Mouse (Mus musculus): ENCODE results near the gene Ly6g. TPM values are rescaled to one million over a fixed set of nuclear protein-coding genes. Genes with fewer than 3 reads are reported as not detected.
"Not testable (repeated sequence)": the region's sequence is repeated elsewhere in the genome, so short reads cannot be mapped to it uniquely, and the experiment has no call there.

Ly6g gene
- polyA plus RNA-seq (2012): not detected in 2 replicates

DNA sequence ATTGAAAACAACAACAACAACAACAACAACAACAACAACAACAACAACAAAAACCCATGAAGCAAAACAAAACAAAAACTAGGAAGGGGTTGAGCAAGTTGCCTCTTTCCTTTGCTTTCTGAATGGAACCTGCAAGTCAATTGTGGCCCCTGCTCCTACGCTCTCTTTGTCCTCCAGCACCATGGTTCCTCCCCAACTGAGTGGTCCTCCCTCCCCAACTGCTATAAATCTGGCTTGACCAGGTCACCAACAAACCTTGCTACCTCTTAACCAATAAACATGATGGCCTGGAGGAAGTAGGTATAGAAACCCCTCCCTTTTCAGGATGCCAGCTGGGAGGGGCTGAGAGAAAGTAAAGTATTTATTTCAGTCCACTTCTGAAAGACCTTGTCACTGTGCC, at the start of gene Ly6g:
Gene Ly6g (plus strand): TSS at position 301 of the 400 bp plus-strand sequence.
- Histone ChIP-seq H3K4me1 (ENCODE audit: control insufficient read depth) (no peaks in the 10 kb centered on the region), H3K9me3 (ENCODE audit: control insufficient read depth, low read length) (peaks cover 5% of the 10 kb centered on the region; the same call in 1 of the 2 replicates), H3K27me3 (ENCODE audit: control insufficient read depth) (no peaks in the 10 kb centered on the region), H3K4me3 (replicated peaks) (no peak within 1 kb of the TSS), H3K36me3 (ENCODE audit: control insufficient read depth) (no peaks in the 10 kb centered on the region)
- TF ChIP-seq TAL1 (IDR thresholded peaks at IDR 0.05; ENCODE audit: low read length): no peak
- TF ChIP-seq GATA1 (IDR thresholded peaks at IDR 0.05; ENCODE audit: low read length): no peak

DNA sequence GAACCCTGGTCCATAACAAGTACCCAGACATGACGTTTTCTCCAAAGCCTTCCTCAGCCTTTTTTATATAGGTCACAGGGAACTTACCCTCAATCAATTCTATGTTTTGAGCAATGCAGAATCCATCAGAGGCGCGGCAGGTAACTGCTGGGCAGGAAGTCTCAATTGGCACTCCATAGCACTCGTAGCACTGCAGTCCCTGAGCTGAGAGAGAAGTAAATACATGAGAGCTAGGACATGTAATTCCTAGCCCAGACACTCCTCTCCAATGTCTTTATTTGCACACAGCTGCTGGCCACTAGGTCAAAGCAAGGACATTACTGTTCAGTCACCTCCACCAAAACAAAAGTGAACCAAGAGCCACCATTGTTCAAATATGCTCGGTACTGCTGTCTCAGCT, 44.6 kb upstream of the Ly6g start:
- H3K4me1 ChIP-seq (ENCODE audit: control insufficient read depth); H3K9me3 ChIP-seq (ENCODE audit: control insufficient read depth, low read length); H3K4me3 ChIP-seq (replicated peaks): not testable (repeated sequence)

DNA sequence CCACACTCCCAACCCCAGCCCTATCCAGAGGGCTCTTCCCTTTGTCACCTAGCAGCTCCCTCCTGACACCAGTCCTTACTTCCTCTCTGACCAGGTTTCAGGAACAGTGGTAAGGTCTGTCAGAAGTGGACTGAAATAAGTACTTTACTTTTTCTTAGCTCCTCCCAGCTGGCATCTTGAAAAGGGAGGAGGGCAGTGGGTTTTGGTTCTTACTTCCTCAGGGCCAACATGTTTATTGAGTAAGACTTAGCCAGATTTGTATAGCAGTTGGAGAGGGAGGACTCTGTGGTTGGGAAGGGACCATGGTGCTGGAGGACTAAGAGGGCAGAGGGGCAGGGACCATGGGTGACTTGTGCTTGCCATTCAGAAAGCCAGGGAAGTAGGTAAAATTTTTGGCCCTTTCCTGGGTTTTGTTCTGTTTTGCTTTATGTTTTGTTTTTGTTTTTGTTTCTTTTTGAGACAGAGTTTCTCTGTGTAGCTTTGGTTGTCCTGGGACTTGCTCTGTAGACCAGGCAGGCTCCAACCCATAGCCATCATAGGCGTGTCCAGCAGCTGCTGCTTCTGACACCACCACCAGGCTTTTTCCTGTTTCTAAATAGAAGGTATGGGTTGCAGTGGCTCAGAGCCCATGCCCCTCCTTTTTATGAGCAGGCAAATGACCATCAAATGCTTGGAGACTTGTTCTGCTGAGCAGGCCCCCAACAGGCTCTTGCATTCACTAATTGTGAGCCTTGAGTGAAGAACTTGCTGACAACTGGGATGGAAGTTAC, 43.0 kb upstream of the Ly6g start, which contains the start of gene Ly6c2:
Gene Ly6c2 (minus strand): TSS at position 110 of the 770 bp plus-strand sequence.
- H3K4me1 ChIP-seq (ENCODE audit: control insufficient read depth); H3K9me3 ChIP-seq (ENCODE audit: control insufficient read depth, low read length); H3K4me3 ChIP-seq (replicated peaks); H3K36me3 ChIP-seq (ENCODE audit: control insufficient read depth); H3K27me3 ChIP-seq (ENCODE audit: control insufficient read depth): not testable (repeated sequence)

More for the DNA sequence above, 44.6 kb upstream of the Ly6g start:
- H3K36me3 ChIP-seq (ENCODE audit: control insufficient read depth); H3K27me3 ChIP-seq (ENCODE audit: control insufficient read depth): not testable (repeated sequence)

DNA sequence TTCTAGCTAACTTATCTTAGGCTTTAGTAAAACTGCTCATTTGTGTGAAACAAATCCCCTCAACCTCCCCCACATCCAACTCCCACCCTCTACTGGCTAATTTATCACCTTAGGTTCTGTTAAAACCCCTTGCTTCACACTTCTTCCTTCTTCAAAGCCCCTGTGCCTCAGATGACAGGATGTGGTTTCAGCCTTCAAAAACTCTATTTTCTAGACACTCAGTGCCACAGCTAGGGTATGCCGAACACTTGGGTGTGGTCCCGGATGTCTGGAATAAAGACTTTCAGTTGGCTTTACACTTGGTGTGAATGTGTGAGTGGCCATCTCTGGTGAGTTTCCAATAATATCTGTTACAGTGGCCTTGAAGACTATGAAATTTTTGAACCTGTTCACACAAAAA, 38.5 kb upstream of the Ly6g start:
- H3K4me3 ChIP-seq (replicated peaks): no peak overlapping the region

GRCm38 (mm10) chr15:75117481-75117880, 37.6 kb upstream of the Ly6g start:
- not testable (repeated sequence) for H3K36me3 ChIP-seq (ENCODE audit: control insufficient read depth); H3K27me3 ChIP-seq (ENCODE audit: control insufficient read depth); H3K4me3 ChIP-seq (replicated peaks); H3K4me1 ChIP-seq (ENCODE audit: control insufficient read depth); H3K9me3 ChIP-seq (ENCODE audit: control insufficient read depth, low read length)

More for the DNA sequence above, 38.5 kb upstream of the Ly6g start:
- Histone ChIP-seq H3K4me1 (ENCODE audit: control insufficient read depth) (no peaks in the 10 kb centered on the region), H3K9me3 (ENCODE audit: control insufficient read depth, low read length) (no peaks in the 10 kb centered on the region), H3K36me3 (ENCODE audit: control insufficient read depth) (no peaks in the 10 kb centered on the region), H3K27me3 (ENCODE audit: control insufficient read depth) (no peaks in the 10 kb centered on the region)
- TF ChIP-seq GATA1 (IDR thresholded peaks at IDR 0.05; ENCODE audit: low read length) (no peak), TAL1 (IDR thresholded peaks at IDR 0.05; ENCODE audit: low read length) (no peak)

DNA sequence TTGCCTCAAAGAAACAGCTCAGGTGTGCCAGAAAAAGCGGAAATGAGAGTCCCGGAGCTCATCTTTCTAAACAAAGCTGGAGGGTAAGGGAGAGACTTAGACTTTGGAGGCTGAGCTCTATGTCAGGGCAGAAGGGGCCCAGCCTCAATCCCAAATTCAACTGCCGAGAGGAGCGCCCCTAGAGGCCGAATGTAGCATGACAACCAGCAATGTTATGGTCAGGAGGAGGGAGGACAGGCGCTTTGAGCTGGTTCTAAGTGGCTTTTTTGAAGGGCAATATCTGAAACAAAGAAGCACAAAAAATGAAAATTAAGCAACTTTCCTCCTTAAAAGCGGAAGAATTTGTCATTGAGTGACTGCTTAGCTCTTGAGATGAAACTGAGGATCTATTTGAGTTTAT, 36.3 kb upstream of the Ly6g start:
- not testable (repeated sequence) for H3K4me1 ChIP-seq (ENCODE audit: control insufficient read depth); H3K9me3 ChIP-seq (ENCODE audit: control insufficient read depth, low read length); H3K36me3 ChIP-seq (ENCODE audit: control insufficient read depth)

GRCm38 (mm10) chr15:75120066-75120465, 35.0 kb upstream of the Ly6g start:
- TF ChIP-seq GATA1 (IDR thresholded peaks at IDR 0.05; ENCODE audit: low read length): no peak
- TF ChIP-seq TAL1 (IDR thresholded peaks at IDR 0.05; ENCODE audit: low read length): no peak
- H3K4me1 ChIP-seq (ENCODE audit: control insufficient read depth): no peaks in the 10 kb centered on the region
- no peak overlapping the region for H3K4me3 ChIP-seq (replicated peaks)
- H3K36me3 ChIP-seq (ENCODE audit: control insufficient read depth): no peaks in the 10 kb centered on the region
- no peaks in the 10 kb centered on the region for H3K9me3 ChIP-seq (ENCODE audit: control insufficient read depth, low read length)
- no peaks in the 10 kb centered on the region for H3K27me3 ChIP-seq (ENCODE audit: control insufficient read depth)

More for the DNA sequence above, 36.3 kb upstream of the Ly6g start:
- not testable (repeated sequence) for H3K4me3 ChIP-seq (replicated peaks); H3K27me3 ChIP-seq (ENCODE audit: control insufficient read depth)

DNA sequence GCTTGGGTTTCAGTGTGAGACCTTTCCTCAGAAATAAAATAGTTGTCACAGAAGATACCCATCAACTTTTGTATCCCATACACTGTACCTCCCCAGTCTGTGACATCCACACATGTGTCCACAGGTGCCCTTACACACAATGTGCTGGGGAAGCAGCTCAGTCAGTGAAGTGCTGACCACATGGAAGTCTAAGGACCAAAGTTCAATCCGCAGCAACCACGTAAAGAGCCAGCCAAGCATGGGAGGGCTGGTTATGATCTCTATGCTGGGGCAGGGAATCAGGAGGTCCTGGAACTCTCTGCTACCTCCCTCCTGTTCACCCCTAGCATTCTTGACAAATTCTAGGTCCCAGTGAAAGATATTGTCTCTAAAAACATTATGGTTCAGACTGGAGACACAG, 22.7 kb upstream of the Ly6g start:
- not testable (repeated sequence) for H3K27me3 ChIP-seq (ENCODE audit: control insufficient read depth); H3K36me3 ChIP-seq (ENCODE audit: control insufficient read depth); H3K4me3 ChIP-seq (replicated peaks); H3K9me3 ChIP-seq (ENCODE audit: control insufficient read depth, low read length); H3K4me1 ChIP-seq (ENCODE audit: control insufficient read depth)

GRCm38 (mm10) chr15:75135090-75135783, 19.8 kb upstream of the Ly6g start:
- not testable (repeated sequence) for H3K4me1 ChIP-seq (ENCODE audit: control insufficient read depth); H3K9me3 ChIP-seq (ENCODE audit: control insufficient read depth, low read length); H3K27me3 ChIP-seq (ENCODE audit: control insufficient read depth); H3K4me3 ChIP-seq (replicated peaks); H3K36me3 ChIP-seq (ENCODE audit: control insufficient read depth)

GRCm38 (mm10) chr15:75137739-75138138, 17.3 kb upstream of the Ly6g start:
- not testable (repeated sequence) for H3K36me3 ChIP-seq (ENCODE audit: control insufficient read depth)

DNA sequence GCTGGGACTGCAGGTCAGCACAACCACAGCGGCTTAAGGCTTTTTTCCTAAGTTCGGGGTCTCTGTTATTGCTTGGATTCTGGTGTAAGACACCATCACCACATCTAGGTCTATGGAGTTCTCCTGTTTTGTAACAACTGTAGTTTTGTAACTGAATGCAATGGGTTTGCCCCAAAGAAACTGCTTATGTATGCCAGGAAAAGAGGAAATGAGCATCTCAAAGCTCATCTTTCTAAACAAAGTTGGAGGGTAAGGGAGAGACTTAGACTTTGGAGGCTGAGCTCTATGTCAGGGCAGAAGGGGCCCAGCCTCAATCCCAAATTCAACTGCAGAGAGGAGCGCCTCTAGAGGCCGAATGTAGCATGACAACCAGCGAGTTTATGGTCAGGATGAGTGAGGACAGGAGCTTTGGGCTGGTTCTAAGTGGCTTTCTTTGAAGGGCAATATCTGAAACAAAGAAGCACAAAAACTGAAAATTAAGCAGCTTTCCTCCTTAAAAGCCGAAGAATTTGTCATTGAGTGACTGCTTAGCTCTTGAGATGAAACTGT, 13.2 kb upstream of the Ly6g start:
- H3K36me3 ChIP-seq (ENCODE audit: control insufficient read depth); H3K9me3 ChIP-seq (ENCODE audit: control insufficient read depth, low read length); H3K4me1 ChIP-seq (ENCODE audit: control insufficient read depth); H3K27me3 ChIP-seq (ENCODE audit: control insufficient read depth); H3K4me3 ChIP-seq (replicated peaks): not testable (repeated sequence)

More at GRCm38 (mm10) chr15:75137739-75138138, 17.3 kb upstream of the Ly6g start:
- H3K9me3 ChIP-seq (ENCODE audit: control insufficient read depth, low read length); H3K27me3 ChIP-seq (ENCODE audit: control insufficient read depth); H3K4me1 ChIP-seq (ENCODE audit: control insufficient read depth); H3K4me3 ChIP-seq (replicated peaks): not testable (repeated sequence)

Measured in erythroblast, embryonic 14.5 days (primary cell).